Mouse (Mus musculus) embryonic facial prominence, embryonic 14.5 days (tissue): ENCODE measurements at regions not wholly inside any gene's neighbourhood (a gene's known extent, or its start where the extent isn't known, plus 50 kb on each side); places are given as distances from the start of the nearest gene placed in this dataset.
"Not testable (repeated sequence)": the region's sequence is repeated elsewhere in the genome, so short reads cannot be mapped to it uniquely, and the experiment has no call there.

Experiments used
- ATAC-seq: fragments of 200-750 bp; cut with Nextera tagmentation; 2 replicates; pipeline ENCODE4 v1.8.0; 2017; ENCODE audit warnings: low read depth, moderate number of reproducible peaks, moderate TSS enrichment
- DNase-seq: peaks from one replicate; pipeline ENCODE4 v3.0.0-alpha.2; 2015; ENCODE audit warnings: low spot score
- H3K27ac ChIP-seq: fragments of 300-500 bp; sonication (generic); replicated peaks from 2 replicates; pipeline ENCODE4 v1.5.1; 2014; ENCODE audit warnings: low read depth, mild to moderate bottlenecking, low read length, moderate library complexity
- H3K27me3 ChIP-seq: fragments of 300-500 bp; sonication (generic); replicated peaks from 2 replicates; pipeline ENCODE4 v1.6.1; 2014; ENCODE audit warnings: low read length; ENCODE audit not compliant: control insufficient read depth, insufficient read depth
- H3K36me3 ChIP-seq: fragments of 300-500 bp; sonication (generic); 2 replicates; pipeline ENCODE4 v1.6.1; 2014; ENCODE audit warnings: low read length, mixed read lengths; ENCODE audit not compliant: control insufficient read depth, insufficient read depth
- H3K4me1 ChIP-seq: fragments of 300-500 bp; sonication (generic); 2 replicates; pipeline ENCODE4 v1.6.1; 2014; ENCODE audit warnings: antibody characterized with exemption, low read length; ENCODE audit not compliant: control insufficient read depth, insufficient read depth
- H3K4me2 ChIP-seq: fragments of 300-500 bp; sonication (generic); 2 replicates; pipeline ENCODE4 v1.6.1; 2014; ENCODE audit warnings: low read depth, mild to moderate bottlenecking, low read length, moderate library complexity, mixed read lengths
- H3K4me3 ChIP-seq: fragments of 300-500 bp; sonication (generic); 2 replicates; pipeline ENCODE4 v1.5.1; 2014; ENCODE audit warnings: low read depth, mild to moderate bottlenecking, low read length
- H3K9ac ChIP-seq: fragments of 300-500 bp; sonication (generic); 2 replicates; pipeline ENCODE4 v1.6.1; 2014; ENCODE audit warnings: low read depth, mild to moderate bottlenecking, low read length, moderate library complexity, mixed read lengths
- H3K9me3 ChIP-seq: fragments of 300-500 bp; sonication (generic); 2 replicates; pipeline ENCODE4 v1.6.1; 2016; ENCODE audit warnings: low read length; ENCODE audit not compliant: control insufficient read depth
- WGBS: fragments of 180-500 bp; shearing (Covaris S2); extraction: QIAGEN DNeasy Blood & Tissue Kit; methylation state at CpG from one replicate; pipeline ENCODE4 v1.1.7; 2014; 5-methylcytosine and 5-hydroxymethylcytosine counted together

- DNase-seq, result no peak
- no peak for ATAC-seq
- H3K9me3 ChIP-seq, result no peaks in the 10 kb centered on the region
- H3K4me3 ChIP-seq, result no peak overlapping the region
- H3K36me3 ChIP-seq, result no peaks in the 10 kb centered on the region
- no peaks in the 10 kb centered on the region for H3K27me3 ChIP-seq
- WGBS, result 100% methylated on average over 1 of the region's 1 CpGs
- H3K4me1 ChIP-seq, result no peaks in the 10 kb centered on the region
- H3K27ac ChIP-seq, result no peak overlapping the region
- H3K4me2 ChIP-seq, result no peak overlapping the region
- no peak overlapping the region for H3K9ac ChIP-seq
These were observed 605.7 kb downstream of the Tbl1xr1 start for GRCm38 (mm10) chr3:22681999-22682648.

GRCm38 (mm10) chr3:22699317-22699716 is 622.9 kb downstream of the Tbl1xr1 start:
- Histone ChIP-seq H3K9me3 (peaks cover 7% of the 10 kb centered on the region; the same call in 1 of the 2 replicates), H3K27ac (no peak overlapping the region), H3K4me3 (no peak overlapping the region), H3K27me3 (no peaks in the 10 kb centered on the region), H3K4me2 (no peak overlapping the region), H3K9ac (no peak overlapping the region), H3K4me1 (no peaks in the 10 kb centered on the region), H3K36me3 (no peaks in the 10 kb centered on the region)
- DNase-seq (no peak), ATAC-seq (no peak)

GRCm38 (mm10) chr3:22701486-22701885 is 625.0 kb downstream of the Tbl1xr1 start:
- WGBS, result 91% methylated on average over 5 of the region's 5 CpGs
- ATAC-seq, result not testable (repeated sequence)

GRCm38 (mm10) chr3:22705673-22706072 is 629.2 kb downstream of the Tbl1xr1 start:
- H3K4me3 ChIP-seq, result no peak overlapping the region
- H3K27ac ChIP-seq, result no peak overlapping the region
- H3K9ac ChIP-seq, result no peak overlapping the region
- H3K9me3 ChIP-seq, result peaks cover 11% of the 10 kb centered on the region; the same call in 1 of the 2 replicates
- 78% methylated on average over 15 of the region's 17 CpGs for WGBS
- DNase-seq, result no peak
- no peak for ATAC-seq
- H3K4me1 ChIP-seq, result no peaks in the 10 kb centered on the region
- no peak overlapping the region for H3K4me2 ChIP-seq
- no peaks in the 10 kb centered on the region for H3K27me3 ChIP-seq
- no peaks in the 10 kb centered on the region for H3K36me3 ChIP-seq

More at GRCm38 (mm10) chr3:22701486-22701885, 625.0 kb downstream of the Tbl1xr1 start:
- H3K36me3 ChIP-seq, H3K4me3 ChIP-seq, H3K27ac ChIP-seq, H3K4me2 ChIP-seq, DNase-seq, H3K27me3 ChIP-seq, H3K4me1 ChIP-seq, H3K9ac ChIP-seq: not testable (repeated sequence)
- H3K9me3 ChIP-seq, result peaks cover 11% of the 10 kb centered on the region; the same call in 1 of the 2 replicates

- Histone ChIP-seq H3K4me3 (no peak overlapping the region), H3K27me3 (no peaks in the 10 kb centered on the region), H3K36me3 (no peaks in the 10 kb centered on the region), H3K9ac (no peak overlapping the region), H3K27ac (no peak overlapping the region), H3K4me2 (no peak overlapping the region), H3K9me3 (no peaks in the 10 kb centered on the region), H3K4me1 (no peaks in the 10 kb centered on the region)
- no peak for ATAC-seq
- peak; percentile 62 for DNase-seq
These were observed 668.6 kb downstream of the Tbl1xr1 start for GRCm38 (mm10) chr3:22745026-22745425.
